Mouse (Mus musculus) heart, adult 11 months (tissue): ENCODE data around the gene Dmkn.
A peak's percentile ranks its signal among the peaks of the same experiment; 100 is the strongest.
"Not testable (repeated sequence)": the region's sequence is repeated elsewhere in the genome, so short reads cannot be mapped to it uniquely, and the experiment has no call there.

Experiments
- DNase-seq: peaks from one replicate; pipeline ENCODE4 v3.0.0; 2022

The Dmkn gene

DNA sequence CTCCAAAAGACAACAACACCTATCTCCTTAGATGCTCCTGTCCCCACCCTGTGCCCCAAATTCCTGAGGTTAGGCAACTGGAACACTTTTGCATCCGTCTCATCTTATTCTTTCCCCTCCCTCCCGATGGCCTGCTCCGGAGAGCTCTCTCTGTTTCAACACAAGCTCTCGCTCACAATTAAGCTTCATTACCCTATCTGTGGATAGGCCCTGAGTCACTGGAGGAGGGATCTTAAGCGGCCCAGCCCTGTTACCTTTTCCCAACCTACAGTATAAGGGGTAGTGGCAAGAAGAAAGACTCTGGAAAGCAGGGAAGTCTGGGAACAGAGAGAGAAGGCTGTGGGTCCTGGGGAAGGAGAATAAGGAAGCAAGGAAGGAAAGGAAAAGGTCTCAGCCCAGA is at the start of gene Dmkn:
Dmkn (plus strand) TSS at position 301 of the 400 bp plus-strand sequence.
- DNase-seq = no peak

DNA sequence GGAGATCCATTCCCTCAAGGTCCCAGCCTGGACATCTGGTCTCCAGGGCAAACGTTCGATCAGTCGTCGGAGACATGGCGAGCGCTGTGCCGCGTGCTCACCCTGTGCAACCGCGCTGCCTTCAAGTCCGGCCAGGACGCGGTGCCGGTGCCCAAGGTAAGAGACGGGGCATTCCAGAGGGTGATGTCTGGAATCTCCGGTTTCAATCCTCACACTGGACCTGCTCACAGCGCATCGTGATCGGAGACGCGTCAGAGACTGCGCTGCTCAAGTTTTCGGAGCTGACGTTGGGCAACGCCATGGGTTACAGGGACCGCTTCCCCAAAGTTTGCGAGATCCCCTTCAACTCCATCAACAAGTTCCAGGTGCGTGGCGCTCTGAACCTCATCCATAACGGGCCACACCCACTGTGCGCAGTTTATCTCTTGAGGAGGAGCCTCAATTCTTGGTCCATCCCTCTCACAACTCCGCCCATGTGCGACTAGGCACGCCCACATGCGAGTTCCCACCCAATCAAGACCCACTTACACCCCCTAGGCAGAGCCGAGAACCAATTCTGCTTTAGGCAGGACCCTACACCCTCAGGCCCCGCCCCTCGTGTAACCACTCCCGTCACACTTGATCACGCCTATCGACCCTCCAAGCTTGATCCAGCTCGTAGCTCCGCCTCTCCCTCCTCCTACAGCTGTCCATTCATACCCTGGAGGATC is 46.4 kb upstream of the Dmkn start:
- peak; percentile 97 for DNase-seq

DNA sequence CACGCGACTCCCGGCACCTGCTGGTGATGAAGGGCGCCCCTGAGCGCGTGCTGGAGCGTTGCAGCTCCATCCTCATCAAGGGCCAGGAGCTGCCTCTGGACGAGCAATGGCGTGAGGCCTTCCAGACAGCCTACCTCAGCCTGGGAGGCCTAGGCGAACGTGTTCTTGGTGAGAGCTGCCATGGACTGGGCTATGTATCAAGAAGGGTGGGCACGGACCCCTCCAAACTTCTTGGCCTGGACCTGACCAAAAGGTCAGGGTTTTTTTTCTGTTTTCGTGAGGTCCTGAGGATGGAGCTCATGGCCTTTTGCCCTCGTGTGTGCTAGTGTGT is 45.9 kb upstream of the Dmkn start:
- DNase-seq = no peak

DNA sequence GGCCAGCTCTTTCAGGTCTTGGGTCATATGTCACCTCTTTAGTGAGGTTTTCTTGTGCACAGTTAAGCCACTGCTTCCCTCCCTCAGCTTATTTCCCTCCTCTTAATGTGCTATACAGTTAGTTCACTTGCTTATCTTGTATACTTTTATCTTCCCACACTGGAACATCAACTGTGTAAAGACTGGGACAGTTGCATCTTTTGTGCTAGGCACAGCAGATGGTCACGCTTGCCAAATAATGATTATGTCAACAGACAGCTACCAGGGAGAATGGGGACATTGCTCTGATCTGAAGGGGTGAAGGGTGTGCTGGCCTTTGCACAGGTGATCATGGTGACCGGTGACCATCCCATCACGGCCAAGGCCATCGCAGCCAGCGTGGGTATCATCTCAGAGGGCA is 43.9 kb upstream of the Dmkn start:
- no peak for DNase-seq

DNA sequence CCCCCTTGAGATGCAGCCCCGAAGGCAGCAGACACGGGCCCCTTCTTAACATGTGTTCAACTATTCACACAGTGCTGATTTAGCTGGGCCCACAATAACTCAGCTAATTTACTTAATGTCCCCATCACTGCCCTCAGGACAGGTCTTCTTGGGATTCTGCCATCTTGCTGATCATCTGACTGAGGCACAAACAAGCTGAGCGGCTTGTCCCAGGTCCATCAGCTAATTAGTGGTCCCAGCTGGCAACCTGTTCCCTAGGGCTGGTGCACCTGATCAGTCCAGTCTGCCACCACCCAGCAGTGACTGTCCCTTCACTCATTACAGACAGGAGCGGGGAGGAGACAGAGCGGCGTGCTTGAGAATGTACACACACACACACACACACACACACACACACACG is 42.3 kb upstream of the Dmkn start:
- DNase-seq = no peak

DNA sequence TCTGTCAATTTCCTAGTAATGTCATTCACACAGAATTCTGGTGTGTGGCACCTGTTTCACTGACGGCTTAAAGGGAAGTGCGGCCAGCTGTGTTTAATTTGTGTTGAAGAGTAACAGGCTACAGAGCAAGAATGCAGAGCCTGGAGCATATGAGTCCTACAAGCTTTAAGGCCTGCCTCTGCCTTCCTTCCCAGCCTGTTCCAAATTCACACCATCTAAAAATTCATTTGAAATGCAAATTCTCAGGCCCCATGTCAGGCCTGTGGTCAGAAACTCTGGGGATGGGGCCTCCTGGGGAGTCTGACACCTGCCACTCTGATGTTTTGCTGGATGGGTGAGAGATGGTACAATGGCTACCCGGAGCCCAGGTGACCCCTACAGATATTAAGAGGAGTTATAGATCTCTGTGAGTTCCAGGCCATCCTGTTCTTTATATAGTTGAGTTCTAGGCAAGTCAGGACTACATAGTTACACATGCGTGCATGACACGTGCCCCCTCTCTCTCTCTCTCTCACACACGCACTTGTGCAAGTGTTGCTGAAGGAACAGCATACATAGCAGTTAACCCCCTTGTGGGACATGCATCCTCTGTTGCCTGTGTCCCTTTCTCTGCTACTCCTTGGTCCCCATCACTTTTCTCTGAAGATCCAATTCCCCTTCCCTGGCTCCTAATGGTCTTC is 40.1 kb upstream of the Dmkn start:
- DNase-seq = no peak

DNA sequence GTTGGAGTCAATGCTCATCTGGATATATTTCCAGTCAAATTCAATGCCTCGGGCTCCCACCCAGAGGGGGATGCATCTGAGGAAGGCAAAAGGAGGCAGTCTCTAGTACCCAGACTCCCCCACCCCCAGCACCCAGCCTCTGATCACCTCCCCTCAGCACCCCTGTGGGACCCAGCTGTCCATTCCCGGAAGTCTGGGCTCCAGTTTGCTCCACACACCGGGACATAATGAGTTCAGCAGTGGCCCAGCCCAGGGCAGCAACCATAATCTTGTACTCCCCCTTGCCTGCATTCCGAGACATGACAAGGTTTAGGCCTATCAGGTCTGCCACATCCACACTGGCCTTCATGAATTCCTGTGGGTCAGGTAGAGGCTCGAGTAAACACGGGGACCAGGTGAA is 35.3 kb upstream of the Dmkn start:
- DNase-seq = peak; percentile 93

DNA sequence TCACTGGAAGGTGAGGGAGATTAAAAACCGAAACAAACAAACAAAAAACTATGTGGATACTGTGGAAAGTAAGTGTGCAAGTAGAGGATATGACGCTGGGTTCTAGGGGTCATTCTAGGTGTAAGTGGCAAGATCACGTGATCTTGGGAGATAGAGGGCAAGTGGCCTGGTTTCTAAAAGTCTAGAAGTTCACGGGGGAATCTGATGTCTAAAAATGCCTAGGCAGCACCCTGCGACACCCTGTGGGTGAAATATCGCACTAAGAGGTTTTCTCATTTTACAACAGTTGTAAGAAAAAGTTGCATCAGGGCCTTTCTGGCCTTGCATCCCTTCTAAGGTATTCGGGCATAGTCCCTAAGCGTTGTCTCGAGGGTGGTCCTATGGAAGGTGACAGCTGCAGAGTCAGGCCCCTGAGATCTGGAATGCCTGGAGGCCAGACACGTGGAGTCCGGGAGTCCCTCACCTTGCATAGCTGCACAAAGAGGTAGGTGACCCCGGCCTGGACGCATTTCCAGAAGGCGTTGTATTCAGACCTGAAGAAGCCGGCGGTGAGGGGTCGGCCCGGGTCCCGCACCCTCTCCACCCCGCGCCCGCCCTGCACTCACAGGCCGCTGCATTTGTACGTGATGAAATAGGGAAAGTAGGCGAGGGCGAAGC is 34.7 kb upstream of the Dmkn start:
- no peak for DNase-seq

DNA sequence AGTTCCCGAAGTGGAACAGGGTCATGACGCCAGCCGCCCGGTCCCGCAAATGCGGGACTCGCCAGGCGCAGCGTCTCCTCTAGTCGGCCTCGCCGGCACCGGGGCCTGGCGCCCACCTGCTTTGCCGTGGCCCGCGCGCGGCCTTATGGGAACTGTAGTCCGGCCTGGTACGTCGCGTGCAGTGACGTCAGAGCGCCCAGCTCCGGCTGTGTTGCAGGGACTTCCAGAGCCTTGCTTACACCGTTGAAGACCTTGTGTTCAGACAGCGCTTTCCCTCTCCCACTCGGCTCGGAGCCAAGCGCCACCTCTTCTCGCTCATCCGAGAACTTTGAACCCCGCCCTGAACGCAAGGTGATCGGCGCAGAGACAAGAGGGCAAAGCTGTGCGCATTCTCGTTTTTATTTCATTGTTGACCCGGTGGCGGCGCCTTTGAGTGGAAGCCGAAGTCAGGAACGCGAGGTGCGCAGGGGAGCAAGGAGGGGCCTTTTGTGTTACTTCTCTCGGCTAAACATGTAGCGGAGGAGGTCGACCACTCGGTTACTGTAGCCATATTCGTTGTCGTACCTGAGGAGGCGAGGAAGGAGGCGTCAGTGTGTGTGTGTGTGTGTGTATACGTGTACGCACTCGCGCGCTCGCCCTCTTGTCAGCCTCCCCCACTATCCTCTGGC is 34.0 kb upstream of the Dmkn start, which contains the start of gene Tmem147:
Tmem147 (minus strand) TSS at position 145 of the 668 bp plus-strand sequence.
- DNase-seq = peak; percentile 99

DNA sequence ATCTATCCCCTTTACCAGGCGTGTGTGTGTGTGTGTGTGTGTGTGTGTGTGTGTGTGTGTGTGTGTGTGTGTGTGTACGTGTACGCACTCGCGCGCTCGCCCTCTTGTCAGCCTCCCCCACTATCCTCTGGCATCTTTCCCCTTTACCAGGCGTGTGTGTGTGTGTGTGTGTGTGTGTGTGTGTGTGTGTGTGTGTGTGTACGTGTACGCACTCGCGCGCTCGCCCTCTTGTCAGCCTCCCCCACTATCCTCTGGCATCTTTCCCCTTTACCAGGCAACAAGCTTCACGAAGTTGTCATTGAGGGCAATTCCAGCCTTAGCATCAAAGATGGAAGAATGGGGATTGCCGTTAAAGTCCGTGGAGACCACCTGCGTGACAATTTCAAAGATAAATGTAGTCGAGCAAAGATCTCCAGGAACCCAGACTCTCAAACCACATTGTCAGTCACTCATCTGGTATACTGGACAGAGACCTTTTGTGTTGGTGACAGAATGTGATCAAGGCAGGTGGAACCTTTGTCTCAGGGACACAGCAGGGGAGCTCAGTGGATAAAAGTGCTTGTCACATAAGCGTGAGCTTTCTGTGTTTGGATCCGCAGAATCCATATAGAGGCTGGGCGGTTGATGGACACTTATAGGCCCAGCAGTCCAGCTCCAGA is 33.4 kb upstream of the Dmkn start:
- not testable (repeated sequence) for DNase-seq

DNA sequence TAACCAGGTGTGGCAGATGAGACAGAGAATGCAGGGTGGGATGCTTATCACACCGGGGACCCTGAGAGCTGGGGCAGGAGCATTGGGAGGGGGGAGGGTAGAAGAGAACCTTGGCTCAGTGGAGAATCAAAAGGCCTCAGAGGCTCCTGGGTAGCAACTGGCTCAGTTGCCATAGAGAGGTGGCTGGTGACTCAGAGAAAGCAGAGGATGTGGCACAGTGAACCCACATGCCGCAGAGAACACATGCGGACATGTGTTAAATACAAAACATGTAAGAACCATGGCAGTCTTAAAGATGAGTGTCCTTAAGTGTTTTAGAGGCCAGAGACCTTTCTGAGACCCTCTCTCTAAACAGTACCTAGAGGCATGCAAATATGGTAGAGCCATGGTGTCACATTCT is 27.3 kb upstream of the Dmkn start:
- no peak for DNase-seq

DNA sequence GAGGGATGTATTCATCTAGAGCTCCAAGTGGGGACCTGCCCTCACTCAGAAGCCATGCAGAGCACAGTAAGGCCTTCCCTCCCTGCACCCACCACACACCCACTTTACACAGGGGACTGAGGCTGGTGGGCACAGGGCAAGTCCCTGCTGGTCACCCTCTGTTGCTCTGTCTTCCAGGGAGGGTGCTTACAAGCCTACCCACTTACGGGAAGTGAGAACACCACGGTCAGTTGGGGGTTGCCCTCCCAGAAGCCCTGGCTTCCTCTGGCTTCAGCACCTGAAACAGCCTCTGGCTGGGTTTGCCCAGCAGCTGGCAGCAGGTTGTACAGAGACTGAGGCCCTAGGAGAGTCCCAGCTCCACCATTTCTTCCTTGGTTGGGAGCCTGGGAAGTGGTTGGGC is 21.0 kb upstream of the Dmkn start:
- DNase-seq = not testable (repeated sequence)

DNA sequence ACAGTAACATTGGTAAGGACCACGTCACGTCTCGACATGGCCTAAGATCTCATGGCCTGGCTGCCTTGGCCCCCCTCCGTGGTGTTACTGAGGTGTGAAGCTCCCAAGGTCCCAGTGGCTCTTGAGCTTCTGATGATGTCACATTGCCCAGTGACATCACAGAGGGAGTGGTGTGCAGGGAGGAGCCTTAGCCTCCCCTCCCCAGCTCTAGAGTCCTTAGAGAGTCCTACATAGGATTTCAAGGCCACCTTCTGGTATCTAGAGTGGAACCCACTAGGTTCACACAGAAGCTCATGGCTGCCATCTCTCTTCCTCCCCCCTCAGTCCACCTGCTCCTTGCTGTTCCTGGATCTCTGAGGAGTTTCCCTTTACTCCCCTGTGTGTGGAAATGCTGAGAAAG is 19.9 kb upstream of the Dmkn start, which contains the start of gene Gapdhs:
Gapdhs (minus strand) TSS at position 65 of the 400 bp plus-strand sequence.
- not testable (repeated sequence) for DNase-seq

DNA sequence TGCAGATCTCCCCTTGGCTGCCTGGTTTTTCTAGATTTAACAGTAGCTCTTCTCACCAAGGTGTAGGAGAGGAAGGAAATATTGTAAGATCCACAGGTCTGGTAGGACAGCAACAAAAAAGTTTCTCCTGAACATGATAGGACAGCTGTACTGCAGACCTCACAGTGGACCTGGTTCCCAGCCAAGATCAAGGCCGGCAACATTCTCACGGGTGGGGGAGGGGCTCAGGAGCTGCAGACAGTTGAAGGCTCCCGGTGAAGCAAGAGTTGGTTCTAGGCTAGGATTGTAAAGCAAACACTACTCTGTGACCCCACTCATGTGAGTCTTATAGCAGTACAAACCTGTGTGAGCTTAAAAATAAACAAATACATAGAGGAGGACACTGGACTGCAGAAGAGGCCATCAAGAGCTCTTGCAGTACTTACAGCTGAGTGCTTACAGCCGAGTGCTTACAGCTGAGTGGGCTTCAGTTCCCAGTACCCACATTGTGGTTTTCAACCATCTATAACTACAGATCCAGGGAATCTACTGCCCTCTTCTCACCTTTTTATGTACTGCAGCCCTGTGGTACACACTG is 19.4 kb upstream of the Dmkn start:
- no peak for DNase-seq

DNA sequence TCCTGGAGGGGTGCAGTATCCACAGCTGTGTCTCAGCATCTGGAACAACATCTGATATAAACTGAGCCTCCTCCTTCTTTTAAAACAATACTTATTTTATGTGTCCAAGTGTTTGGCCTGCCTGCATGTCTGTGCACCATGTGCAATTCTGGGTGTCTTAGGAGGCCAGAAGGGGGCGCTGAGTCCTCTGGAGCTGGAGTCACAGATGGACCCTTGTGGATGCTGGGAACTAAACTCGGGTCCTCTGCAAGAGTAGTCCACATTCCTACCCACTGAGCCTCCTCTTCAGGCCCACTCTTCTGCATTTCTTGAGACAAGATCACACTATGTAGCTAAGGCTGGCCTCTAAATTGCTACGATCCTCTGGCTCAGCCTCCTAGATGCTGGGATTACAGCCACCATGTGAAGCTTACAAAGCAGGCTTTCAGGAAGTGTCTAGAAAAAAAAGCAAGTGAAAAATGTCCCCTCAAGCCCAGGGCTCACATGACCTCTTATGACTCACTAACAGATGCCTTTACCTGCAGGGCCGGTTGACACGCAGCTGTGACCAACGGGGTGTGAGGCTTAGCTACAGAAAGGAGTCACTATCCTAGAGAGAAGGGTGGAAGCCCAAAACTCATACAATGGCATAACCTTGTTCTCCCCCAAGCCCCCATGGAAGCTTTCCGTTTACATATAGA is 15.9 kb upstream of the Dmkn start:
- DNase-seq = no peak

DNA sequence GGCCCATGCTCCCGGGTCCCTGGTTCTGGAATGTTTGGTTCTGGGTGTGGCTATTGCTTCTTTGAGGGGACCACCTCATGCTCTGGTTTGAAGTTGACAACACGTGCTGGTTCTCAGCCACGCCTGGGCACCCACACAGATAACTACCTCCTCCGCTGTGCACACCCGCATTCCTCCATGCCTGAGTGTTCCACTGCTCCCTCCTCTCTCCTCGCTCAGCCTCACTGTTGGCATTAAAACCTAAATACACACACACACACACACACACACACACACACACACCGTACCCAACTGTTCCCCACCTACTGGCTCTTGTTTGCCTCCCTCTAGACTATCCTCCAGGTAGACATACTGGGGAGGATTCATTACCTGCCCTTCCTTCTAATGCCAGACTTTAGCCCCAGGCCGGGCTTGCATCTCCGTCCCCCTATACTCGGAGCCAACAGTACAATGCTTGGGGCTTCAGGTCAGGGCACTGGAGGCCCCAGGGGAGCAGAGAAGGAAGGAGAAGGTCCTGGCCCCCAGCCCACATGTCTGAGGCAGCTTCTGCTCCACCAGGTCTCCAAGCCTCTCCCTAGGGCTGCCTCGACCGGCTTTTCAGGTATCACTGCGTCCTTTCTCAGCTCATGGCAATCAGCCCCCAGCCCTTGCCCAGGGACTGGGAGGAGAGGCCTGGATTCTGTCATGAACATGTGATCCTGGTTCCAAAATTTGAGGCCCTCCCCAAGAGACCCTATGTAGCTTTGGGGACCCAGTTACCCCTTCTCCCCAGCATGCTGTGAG is 13.5 kb upstream of the Dmkn start:
- DNase-seq = no peak

DNA sequence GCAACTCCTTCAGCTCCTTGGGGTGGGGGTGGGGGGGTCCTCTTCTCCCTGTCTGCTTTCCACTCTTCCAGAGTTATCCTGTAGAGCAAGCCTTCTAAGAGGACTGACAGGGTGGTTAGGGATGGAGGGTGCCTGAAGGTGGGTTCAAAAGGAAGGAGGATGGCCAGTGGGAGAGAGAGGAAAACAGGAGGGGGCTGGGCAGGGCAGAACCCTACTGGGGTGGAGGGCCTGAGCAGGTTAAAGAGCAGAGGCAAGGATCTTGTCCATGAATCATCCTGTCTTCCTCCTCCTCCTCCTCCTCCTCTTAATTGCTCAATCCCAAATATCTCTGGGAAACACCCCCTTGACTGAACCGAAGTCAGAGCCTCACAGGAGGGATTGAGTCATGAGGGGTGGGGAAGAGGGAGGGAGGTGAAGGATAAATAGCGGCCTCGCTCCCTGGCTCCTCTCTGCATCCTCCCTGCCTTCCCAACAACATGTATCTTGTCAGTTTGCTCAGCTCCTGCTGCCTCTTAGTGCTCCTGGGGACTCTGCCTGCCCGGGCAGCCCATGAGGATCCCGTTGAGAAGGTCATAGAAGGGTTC is 12.4 kb upstream of the Dmkn start, which contains the start of gene Sbsn:
Sbsn (plus strand) TSS at position 386 of the 584 bp plus-strand sequence.
- DNase-seq = no peak

DNA sequence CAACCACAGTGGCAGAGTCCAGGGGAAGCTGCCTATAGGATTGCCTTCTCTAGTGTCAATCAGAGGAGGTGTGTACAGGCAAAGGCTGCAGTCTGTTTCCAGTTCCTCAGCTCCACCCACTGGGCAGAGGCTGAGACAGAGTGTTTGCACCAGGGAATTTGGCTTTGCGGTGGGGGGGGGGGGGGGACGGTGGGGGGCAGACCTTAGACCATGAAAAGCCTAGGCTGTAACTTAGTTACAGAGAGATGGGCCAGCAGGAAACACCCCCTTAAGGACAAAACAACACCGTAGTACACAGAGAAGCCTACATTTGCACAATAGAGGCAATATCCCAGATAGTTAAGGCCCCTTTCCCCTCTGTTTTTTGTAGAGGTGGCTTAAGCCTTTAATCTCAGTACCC is 6.6 kb upstream of the Dmkn start:
- DNase-seq = no peak

DNA sequence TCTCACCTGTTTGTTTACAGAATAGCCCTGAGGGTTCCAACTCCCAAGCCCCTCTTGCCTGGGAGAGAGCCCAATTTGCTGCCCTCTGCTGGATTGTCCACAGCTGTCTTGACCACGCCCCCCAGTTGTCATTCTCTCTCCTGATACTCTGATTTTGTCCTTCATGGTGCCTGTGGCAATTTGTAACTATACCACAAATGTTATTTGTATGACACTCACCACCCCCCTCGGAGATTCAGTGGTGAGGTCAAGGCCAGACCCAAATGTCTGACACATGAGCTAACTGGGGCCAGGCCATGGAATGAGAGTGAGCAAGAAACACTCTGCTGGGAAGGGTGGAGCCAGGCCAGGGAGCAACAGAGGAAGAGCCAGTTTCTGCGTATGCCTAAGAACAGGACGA is 4.7 kb upstream of the Dmkn start:
- DNase-seq = no peak

DNA sequence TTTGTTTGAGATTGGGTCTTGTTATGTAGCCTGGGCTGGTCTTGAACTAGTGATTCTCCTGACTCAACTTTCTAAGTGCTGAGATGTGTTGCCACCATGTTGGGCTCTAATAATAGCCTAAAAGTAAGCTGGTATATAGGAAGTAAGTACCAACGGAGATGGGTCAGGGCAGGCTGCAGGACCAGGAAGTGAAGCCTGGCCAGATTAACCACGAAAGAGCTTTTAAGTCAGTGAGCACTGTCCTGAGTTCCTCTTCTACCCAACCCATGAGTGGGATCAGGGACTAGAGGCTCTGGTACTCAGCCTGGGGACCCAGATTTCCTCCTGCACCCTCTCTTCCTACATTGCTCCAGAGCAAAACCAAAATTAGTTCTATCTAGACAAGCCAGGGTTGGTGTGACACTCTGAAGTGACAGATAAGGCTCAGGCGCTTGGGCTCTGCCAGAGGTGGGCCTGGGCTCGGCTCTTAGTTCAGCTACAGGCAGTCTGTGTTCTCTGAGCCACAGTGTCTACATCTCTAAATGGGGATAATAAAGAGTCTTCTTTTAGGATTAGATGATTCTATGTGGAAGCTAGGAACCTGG is 1.7 kb upstream of the Dmkn start:
- DNase-seq = no peak
